Mouse (Mus musculus) kidney, adult 2 months (tissue): ENCODE data around the gene 2300009A05Rik. TPM values are rescaled to one million over a fixed set of nuclear protein-coding genes. Genes with fewer than 3 reads are reported as not detected.
A peak's percentile ranks its signal among the peaks of the same experiment; 100 is the strongest.

Source experiments
- DNase-seq: peaks from one replicate; pipeline ENCODE4 v3.0.0; 2021
- H3K27ac ChIP-seq: fragments of 200-500 bp; 2 replicates; pipeline ENCODE4 v1.5.1; 2012; ENCODE audit warnings: low read depth, low read length, control low read depth, inconsistent platforms; ENCODE audit not compliant: insufficient read depth
- H3K27me3 ChIP-seq: fragments of 200-500 bp; replicated peaks from 2 replicates; pipeline ENCODE4 v1.6.1; 2012; ENCODE audit warnings: mild to moderate bottlenecking, moderate library complexity, low read length, inconsistent platforms; ENCODE audit not compliant: control insufficient read depth, insufficient read depth
- H3K36me3 ChIP-seq: fragments of 200-500 bp; 2 replicates; pipeline ENCODE4 v1.6.1; 2012; ENCODE audit warnings: mild to moderate bottlenecking, moderate library complexity, low read length, inconsistent platforms; ENCODE audit not compliant: control insufficient read depth, insufficient read depth
- H3K4me1 ChIP-seq: fragments of 200-500 bp; 2 replicates; pipeline ENCODE4 v1.6.1; 2011; ENCODE audit warnings: low read length; ENCODE audit not compliant: control insufficient read depth, insufficient read depth
- H3K4me3 ChIP-seq: fragments of 200-500 bp; 2 replicates; pipeline ENCODE4 v1.5.1; 2011; ENCODE audit warnings: mild to moderate bottlenecking, low read depth, low read length, control low read depth; ENCODE audit not compliant: insufficient read depth
- CTCF ChIP-seq: fragments of 200-500 bp; conservative IDR thresholded peaks from 2 replicates; pipeline ENCODE4 v1.5.1; 2011; ENCODE audit warnings: low read depth, mild to moderate bottlenecking, control low read depth, low read length, moderate library complexity, mixed read lengths; ENCODE audit not compliant: insufficient read depth, insufficient read length
- POLR2A ChIP-seq: fragments of 200-500 bp; IDR thresholded peaks from one replicate; pipeline ENCODE4 v1.6.1; 2011; ENCODE audit warnings: low read depth, low read length, control low read depth
- WGBS: fragments of 180-500 bp; shearing (Covaris S2); methylation state at CpG from one replicate; pipeline ENCODE4 v1.1.7; 2018; 5-methylcytosine and 5-hydroxymethylcytosine counted together
- polyA plus RNA-seq: library from polyadenylated mRNA; depleted of rRNA; stranded (reverse); fragments of >200 nt; gene quantifications from 2 replicates; pipeline ENCODE4 v1.2.3, GENCODE M21; 2012

2300009A05Rik gene
- polyA plus RNA-seq, 1 experiment, result 81.2 TPM

- Histone ChIP-seq H3K27ac (no peak overlapping the region), H3K36me3 (no peaks in the 10 kb centered on the region), H3K4me1 (peaks cover 5% of the 10 kb centered on the region; the same call in 1 of the 2 replicates), H3K4me3 (no peak overlapping the region), H3K27me3 (no peaks in the 10 kb centered on the region)
- 61% methylated on average over 7 of the region's 7 CpGs for WGBS
- no peak for DNase-seq
- TF ChIP-seq POLR2A (no peak), CTCF (no peak)
Measured at GRCm38 (mm10) chr9:63395612-63396011, 3.4 kb downstream of the 2300009A05Rik start.

DNA sequence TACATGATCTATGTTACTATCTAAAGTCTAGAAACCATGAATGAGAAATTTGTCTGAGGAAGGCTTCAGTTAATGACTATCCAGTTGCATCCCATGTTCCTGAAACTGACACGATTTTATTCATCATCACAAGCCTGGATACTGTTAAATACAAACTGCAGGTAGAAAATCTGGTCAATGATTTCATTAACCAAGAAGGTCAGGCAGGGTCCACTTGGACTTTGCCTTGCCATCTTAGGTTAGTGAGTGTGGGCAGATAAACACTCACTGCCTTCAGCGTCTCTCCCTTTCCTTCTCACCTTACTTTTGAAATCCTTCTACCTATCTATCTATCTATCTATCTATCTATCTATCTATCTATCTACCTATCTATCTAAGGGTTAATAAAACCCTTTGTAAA, 7.7 kb downstream of the 2300009A05Rik start:
- DNase-seq, result peak; percentile 85
- WGBS, result 56% methylated on average over 2 of the region's 2 CpGs
- Histone ChIP-seq H3K4me1 (peaks cover 5% of the 10 kb centered on the region; the same call in 1 of the 2 replicates), H3K36me3 (no peaks in the 10 kb centered on the region), H3K4me3 (no peak overlapping the region), H3K27ac (no peak overlapping the region), H3K27me3 (no peaks in the 10 kb centered on the region)
- TF ChIP-seq CTCF (no peak), POLR2A (peak; percentile 8)

DNA sequence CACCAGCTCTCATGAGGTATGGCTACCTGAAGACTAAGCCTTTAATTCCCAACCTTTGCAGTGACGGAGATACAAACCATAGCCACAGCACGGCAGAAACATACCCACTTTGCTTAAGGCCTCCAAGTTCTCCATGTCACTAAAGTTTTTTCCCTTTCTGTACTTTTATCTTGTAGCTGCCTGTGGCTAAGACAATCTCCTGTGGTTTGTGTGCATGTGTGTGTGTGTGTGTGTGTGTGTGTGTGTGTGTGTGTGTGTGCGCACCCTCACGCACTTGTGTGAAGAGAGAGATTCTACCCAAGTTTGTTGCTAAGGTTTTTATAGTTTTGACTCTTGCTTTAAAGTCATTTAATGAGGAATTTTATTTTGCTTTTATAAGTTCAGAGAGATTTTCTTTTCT, 16.3 kb downstream of the 2300009A05Rik start:
- H3K27me3 ChIP-seq, result no peaks in the 10 kb centered on the region
- no peak overlapping the region for H3K27ac ChIP-seq
- no peaks in the 10 kb centered on the region for H3K36me3 ChIP-seq
- H3K4me1 ChIP-seq, result 0 out of 2 replicates have a peak, but pooled peaks cover 2% of the 10 kb centered on the region
- TF ChIP-seq POLR2A (no peak), CTCF (no peak)
- H3K4me3 ChIP-seq, result no peak overlapping the region
- 93% methylated on average over 4 of the region's 4 CpGs for WGBS
- DNase-seq, result no peak

DNA sequence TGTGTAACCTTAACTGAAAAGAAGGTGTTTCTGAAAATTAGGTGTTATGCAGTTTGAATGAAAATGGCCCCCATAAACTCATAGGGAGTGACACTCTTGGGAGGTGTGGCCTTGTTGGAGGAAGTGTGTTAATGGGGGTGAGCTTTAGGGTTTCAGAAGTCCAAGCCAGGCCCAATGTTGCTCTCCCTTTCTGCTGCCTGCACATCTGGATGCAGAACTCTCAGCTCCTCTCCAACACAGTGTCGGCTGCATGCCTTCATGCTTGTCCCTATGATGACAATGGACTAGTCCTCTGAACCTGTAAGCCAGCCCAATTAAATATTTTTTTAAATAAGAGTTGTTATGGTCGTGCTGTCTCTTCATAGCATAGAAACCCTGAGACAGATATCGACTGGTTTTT, 18.7 kb downstream of the 2300009A05Rik start:
- H3K36me3 ChIP-seq, result no peaks in the 10 kb centered on the region
- H3K27me3 ChIP-seq, result no peaks in the 10 kb centered on the region
- DNase-seq, result no peak
- no peak overlapping the region for H3K4me3 ChIP-seq
- peaks cover 2% of the 10 kb centered on the region; the same call in 1 of the 2 replicates for H3K4me1 ChIP-seq
- 91% methylated on average over 3 of the region's 3 CpGs for WGBS
- TF ChIP-seq CTCF (no peak), POLR2A (no peak)
- H3K27ac ChIP-seq, result no peak overlapping the region

DNA sequence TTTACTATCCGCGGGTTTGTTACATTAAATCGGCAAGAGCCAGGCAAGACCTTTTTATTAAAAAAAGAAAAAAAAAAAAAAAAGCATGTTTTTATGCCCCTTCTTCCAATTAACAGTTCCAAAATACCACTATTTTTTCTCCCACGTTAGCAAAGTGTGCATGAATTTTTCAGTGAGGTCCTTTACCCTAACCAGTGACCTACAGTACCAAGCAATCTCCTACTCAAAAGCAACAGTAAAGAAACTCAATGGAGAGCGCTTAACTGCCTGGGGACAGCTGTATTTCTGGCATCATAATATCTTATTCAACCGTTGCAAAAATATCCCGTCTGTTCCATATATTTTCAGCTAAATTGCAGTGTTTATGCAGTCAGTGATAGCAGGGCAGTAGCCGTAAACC, 20.9 kb downstream of the 2300009A05Rik start:
- no peaks in the 10 kb centered on the region for H3K27me3 ChIP-seq
- WGBS, result 12% methylated on average over 8 of the region's 8 CpGs
- peaks cover 2% of the 10 kb centered on the region; the same call in 1 of the 2 replicates for H3K4me1 ChIP-seq
- DNase-seq, result no peak
- H3K4me3 ChIP-seq, result peak overlapping the region; percentile 81
- peak overlapping the region; percentile 82 for H3K27ac ChIP-seq
- TF ChIP-seq POLR2A, result no peak
- no peak for TF ChIP-seq CTCF
- H3K36me3 ChIP-seq, result no peaks in the 10 kb centered on the region

GRCm38 (mm10) chr9:63377270-63378142, 21.5 kb downstream of the 2300009A05Rik start, which contains the start of gene Map2k5:
Gene Map2k5, minus strand, starts transcription at chr9:63377902.
- DNase-seq, result peak; percentile 95
- TF ChIP-seq POLR2A (peak; percentile 10), CTCF (no peak)
- Histone ChIP-seq H3K4me3 (peak within 1 kb of the TSS; percentile 81), H3K27ac (peak within 1 kb of the TSS; percentile 82), H3K27me3 (no peaks in the 10 kb centered on the region), H3K4me1 (peaks cover 2% of the 10 kb centered on the region; the same call in 1 of the 2 replicates), H3K36me3 (no peaks in the 10 kb centered on the region)
- WGBS, result under 1% methylated on average over 58 of the region's 58 CpGs

GRCm38 (mm10) chr9:63373315-63373714, 25.7 kb downstream of the 2300009A05Rik start:
- no peaks in the 10 kb centered on the region for H3K27me3 ChIP-seq
- no peak for TF ChIP-seq CTCF
- no peak for TF ChIP-seq POLR2A
- WGBS, result 87% methylated on average over 2 of the region's 2 CpGs

More at GRCm38 (mm10) chr9:63373315-63373714, 25.7 kb downstream of the 2300009A05Rik start:
- no peak for DNase-seq
- no peak overlapping the region for H3K27ac ChIP-seq
- no peaks in the 10 kb centered on the region for H3K36me3 ChIP-seq
- H3K4me1 ChIP-seq, result peaks cover 2% of the 10 kb centered on the region; the same call in 1 of the 2 replicates
- no peak overlapping the region for H3K4me3 ChIP-seq
